Mouse (Mus musculus) c-Kit-positive CD71-positive TER-119-negative erythroid progenitor cells, embryonic 14.5 days (primary cell): Measurements from ENCODE around the gene Six5.

Experiments
- DNase-seq: peaks from one replicate; pipeline ENCODE4 v3.0.0-alpha.2; 2013; ENCODE audit warnings: low read depth

Six5 gene

GRCm38 (mm10) chr7:19096421-19096976 lies 2.1 kb downstream of the Six5 start:
- no peak for DNase-seq

- no peak for DNase-seq
These were observed 2.8 kb downstream of the Six5 start for GRCm38 (mm10) chr7:19097217-19097616.

GRCm38 (mm10) chr7:19097863-19098262 lies 3.5 kb downstream of the Six5 start:
- DNase-seq: no peak

GRCm38 (mm10) chr7:19098811-19099210 lies 4.4 kb downstream of the Six5 start:
- no peak for DNase-seq

GRCm38 (mm10) chr7:19100290-19100689 lies 5.9 kb downstream of the Six5 start:
- DNase-seq: no peak

DNA sequence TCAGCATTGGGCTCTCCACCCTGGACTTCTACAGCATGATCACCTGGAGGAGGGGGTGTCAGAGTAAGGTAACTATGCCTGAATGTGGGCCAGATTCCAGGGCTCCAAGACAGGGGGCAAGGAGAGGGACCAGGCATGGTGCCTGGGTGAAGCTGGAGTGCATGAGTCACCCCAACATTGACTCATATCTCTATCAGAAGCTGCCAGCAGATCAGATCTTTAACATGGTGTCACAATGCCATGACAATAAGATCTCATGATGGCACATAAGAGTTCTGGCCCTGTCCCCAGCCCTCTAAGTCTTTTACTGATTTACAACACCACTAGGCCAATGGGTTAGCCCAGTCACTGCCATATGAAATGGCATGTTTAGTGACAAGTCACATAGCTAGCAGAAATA lies 9.3 kb downstream of the Six5 start:
- no peak for DNase-seq

DNA sequence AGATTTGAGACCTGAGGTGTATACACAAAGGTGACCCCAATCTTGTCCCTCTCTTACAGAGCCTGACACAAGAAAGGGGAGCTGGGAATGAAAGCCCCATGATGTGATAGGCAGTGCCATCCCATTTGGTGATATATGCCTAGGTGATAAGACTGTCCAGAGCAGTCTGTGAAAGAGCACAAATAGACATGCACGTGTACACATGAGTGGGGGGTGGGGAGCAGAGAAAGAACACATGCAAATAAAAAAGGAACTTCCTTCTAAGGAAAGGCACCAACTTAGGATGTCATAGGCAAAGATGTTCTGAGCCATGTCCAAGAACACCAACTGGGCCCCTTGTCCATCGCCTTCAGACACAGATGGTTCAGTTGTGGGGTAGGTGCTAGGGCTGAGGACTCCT lies 10.1 kb downstream of the Six5 start:
- DNase-seq: no peak

GRCm38 (mm10) chr7:19107436-19107835 lies 13.0 kb downstream of the Six5 start:
- no peak for DNase-seq

DNA sequence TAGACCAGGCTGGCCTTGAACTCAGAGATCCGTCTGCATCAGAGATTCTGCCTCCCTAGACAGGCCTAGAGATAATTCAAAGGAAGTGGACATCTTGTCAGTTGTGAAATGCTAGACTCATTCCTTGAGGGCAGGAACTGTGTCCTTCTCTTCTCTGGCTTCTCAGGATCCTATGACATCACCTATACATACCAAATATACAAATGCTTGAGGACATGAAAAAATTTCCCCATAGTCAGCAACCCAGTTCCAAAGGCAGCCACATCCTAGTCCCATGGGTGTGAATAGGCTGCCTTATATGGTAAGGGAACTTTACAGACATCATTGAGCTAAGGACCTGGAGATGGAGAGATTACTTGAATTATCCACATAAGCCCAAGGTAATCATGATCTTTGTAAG lies 15.2 kb downstream of the Six5 start:
- no peak for DNase-seq

- no peak for DNase-seq
These were observed 23.8 kb downstream of the Six5 start, which contains the start of gene Gm4969 for GRCm38 (mm10) chr7:19118028-19118771. Gene Gm4969, minus strand, starts transcription at chr7:19118368.

DNA sequence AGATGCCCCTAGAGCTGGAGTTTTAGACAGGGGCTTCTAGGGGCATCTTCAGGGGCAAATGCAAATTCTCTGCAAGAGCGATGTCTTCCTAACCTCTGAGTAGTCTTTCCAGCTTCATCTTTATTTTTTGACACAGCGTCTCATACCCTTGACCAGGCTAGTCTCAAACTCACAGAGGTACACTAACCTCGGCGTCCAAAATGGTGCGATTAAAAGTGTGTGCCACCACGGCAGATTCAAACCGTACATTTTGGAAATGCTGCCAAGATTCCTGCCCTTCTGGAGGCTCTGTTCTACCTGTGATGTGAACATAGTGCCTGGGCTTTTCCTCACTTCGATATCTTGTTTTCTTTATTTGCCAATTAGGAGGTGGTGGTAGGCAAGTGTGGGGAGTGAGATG lies 24.7 kb downstream of the Six5 start:
- DNase-seq: no peak

DNA sequence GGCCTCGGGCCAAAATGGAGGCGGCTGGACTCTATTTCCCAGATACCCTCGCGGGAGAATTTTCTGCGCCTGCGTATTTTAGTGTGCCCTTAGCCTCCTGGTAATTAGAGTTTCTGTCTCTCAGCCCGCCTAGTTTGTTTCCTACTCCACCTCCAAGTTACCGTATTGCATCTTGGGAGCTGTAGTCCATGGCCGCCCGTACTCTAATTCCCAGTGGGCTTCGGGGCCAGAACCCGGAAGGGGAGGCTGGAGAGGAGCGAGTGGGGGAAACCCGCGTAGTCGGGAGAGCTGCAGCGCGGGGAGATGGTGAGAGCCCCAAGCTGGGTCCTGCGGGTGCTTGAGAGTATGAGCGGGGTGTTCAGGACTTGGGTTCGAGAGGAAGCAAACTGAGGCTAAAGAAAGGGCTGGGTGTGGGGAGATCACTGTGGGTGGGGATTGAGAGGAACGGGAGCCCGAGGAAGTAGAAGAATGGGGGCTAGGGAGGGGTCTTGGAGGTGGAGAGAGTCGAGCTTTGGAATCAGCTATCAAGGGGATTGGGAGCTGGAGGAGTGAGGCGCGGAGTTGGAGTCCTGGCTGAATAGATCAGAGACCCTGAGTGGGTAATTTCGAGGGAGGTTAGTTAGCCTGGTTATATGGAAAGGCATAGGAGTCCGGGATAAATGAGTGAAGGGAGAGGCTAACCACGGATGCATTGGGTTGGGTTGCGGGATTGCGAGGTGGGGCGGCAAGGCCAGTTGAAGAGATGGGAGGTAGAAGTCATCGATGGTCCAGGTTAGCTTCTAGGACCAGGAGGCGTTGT lies 25.4 kb downstream of the Six5 start, which contains the start of gene Fbxo46:
Fbxo46 (plus strand) TSS at position 229 of the 799 bp plus-strand sequence.
- peak; percentile 98 for DNase-seq

GRCm38 (mm10) chr7:19121686-19122085 lies 27.3 kb downstream of the Six5 start:
- DNase-seq: no peak

DNA sequence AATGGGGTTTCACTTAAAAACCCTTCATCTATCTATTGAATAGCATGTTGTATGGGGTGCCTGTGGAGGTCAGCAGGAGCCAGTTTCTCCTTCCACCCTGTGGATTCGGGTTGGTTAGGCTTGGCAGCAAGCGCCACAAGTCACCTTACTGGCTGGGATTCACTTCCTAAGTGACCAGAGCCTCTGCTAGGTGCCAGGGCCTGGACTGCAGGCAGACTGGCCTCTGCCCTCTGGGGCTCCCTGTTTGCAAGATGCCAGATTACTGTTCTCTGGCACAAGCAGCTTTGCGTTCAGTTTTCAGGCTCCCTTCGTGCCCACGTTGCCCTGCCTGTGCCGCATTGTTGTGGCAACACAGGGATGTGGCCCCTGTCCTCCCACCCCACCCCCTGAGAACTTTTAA lies 30.3 kb downstream of the Six5 start:
- DNase-seq: no peak

DNA sequence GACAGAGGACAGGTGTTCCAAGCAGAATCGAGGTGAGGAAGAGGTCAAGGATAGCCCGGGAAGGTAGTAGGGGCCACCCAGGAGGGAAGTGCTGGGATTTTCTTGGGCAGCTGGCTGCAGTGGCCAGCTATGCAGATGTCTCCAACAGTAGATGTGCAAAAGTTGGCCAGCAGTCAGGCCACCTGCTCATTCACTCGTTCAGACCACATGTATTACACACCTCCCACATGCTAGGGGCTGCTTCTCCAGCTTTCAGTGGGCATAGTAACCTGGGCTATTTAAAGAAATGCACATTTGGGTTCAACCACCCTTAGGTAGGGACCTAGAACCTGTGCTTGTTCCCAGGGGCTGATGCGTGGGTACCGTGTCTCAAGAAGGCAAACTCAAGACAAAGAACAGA lies 33.4 kb downstream of the Six5 start:
- DNase-seq: no peak

GRCm38 (mm10) chr7:19129396-19129795 lies 35.0 kb downstream of the Six5 start:
- DNase-seq: no peak

GRCm38 (mm10) chr7:19130657-19131056 lies 36.3 kb downstream of the Six5 start:
- DNase-seq: no peak

GRCm38 (mm10) chr7:19131324-19131848 lies 37.0 kb downstream of the Six5 start:
- peak; percentile 89 for DNase-seq

GRCm38 (mm10) chr7:19136168-19136567 lies 41.8 kb downstream of the Six5 start:
- DNase-seq: no peak

- no peak for DNase-seq
These were observed 42.4 kb downstream of the Six5 start for GRCm38 (mm10) chr7:19136673-19137334.

- DNase-seq: no peak
These were observed 43.0 kb downstream of the Six5 start for GRCm38 (mm10) chr7:19137380-19137779.

DNA sequence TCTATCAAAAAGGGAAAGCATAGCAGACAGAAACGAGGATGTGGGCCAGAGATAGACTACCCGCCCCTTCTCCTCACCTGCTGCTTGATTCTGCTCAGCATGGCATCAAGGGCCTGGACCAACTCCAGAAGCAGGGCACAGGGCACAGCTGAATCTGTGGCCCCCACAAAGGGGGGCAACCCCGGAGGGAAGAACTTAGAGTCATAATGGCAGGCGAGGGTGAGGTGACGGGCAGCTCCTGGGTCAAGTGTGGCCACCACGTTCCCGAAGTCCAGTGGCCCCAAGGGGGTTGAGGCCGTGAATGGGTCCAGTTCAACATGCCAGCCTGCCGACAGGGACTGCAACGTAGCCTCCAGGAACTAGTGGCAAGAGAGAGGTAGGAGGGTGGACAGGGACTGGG lies 52.4 kb downstream of the Six5 start:
- no peak for DNase-seq
